Mouse (Mus musculus): ENCODE results near the gene Cacng2.

The Cacng2 gene

GRCm38 (mm10) chr15:78082149-78082548 is 37.7 kb downstream of the Cacng2 start:
- peak; percentile 78 to 81 for DNase-seq

GRCm38 (mm10) chr15:78081384-78081783 is 38.4 kb downstream of the Cacng2 start:
- no peak for DNase-seq

GRCm38 (mm10) chr15:78080326-78080725 is 39.5 kb downstream of the Cacng2 start:
- peak in 1 of 2 experiments; percentile 48 for DNase-seq

GRCm38 (mm10) chr15:78078776-78079628 is 40.8 kb downstream of the Cacng2 start:
- DNase-seq: peak; percentile 72 to 76

GRCm38 (mm10) chr15:78078206-78078605 is 41.6 kb downstream of the Cacng2 start:
- peak in 1 of 2 experiments; percentile 48 for DNase-seq

- DNase-seq: peak; percentile 44 to 62
These were observed 43.9 kb downstream of the Cacng2 start for GRCm38 (mm10) chr15:78075921-78076320.

GRCm38 (mm10) chr15:78073109-78073508 is 46.7 kb downstream of the Cacng2 start:
- peak in 1 of 2 experiments; percentile 39 for DNase-seq

- peak in 1 of 2 experiments; percentile 23 for DNase-seq
These were observed 53.4 kb downstream of the Cacng2 start for GRCm38 (mm10) chr15:78066475-78066874.

GRCm38 (mm10) chr15:78065541-78065940 is 54.3 kb downstream of the Cacng2 start:
- DNase-seq: no peak

GRCm38 (mm10) chr15:78064340-78064739 is 55.5 kb downstream of the Cacng2 start:
- DNase-seq: peak; percentile 71 to 78

GRCm38 (mm10) chr15:78062467-78062866 is 57.4 kb downstream of the Cacng2 start:
- DNase-seq: peak; percentile 56 to 60

- peak in 1 of 2 experiments; percentile 56 for DNase-seq
These were observed 62.9 kb downstream of the Cacng2 start for GRCm38 (mm10) chr15:78056930-78057329.

GRCm38 (mm10) chr15:78050682-78051081 is 69.1 kb downstream of the Cacng2 start:
- DNase-seq: no peak

GRCm38 (mm10) chr15:78049933-78050332 is 69.9 kb downstream of the Cacng2 start:
- no peak for DNase-seq

GRCm38 (mm10) chr15:78045842-78046241 is 74.0 kb downstream of the Cacng2 start:
- DNase-seq: no peak

- DNase-seq: peak in 1 of 2 experiments; percentile 48
These were observed 74.5 kb downstream of the Cacng2 start for GRCm38 (mm10) chr15:78045314-78045713.

GRCm38 (mm10) chr15:78044826-78045225 is 75.0 kb downstream of the Cacng2 start:
- DNase-seq: no peak

- no peak for DNase-seq
These were observed 77.1 kb downstream of the Cacng2 start for GRCm38 (mm10) chr15:78042706-78043105.

- DNase-seq: no peak
These were observed 82.2 kb downstream of the Cacng2 start for GRCm38 (mm10) chr15:78037626-78038025.

GRCm38 (mm10) chr15:78036586-78036985 is 83.2 kb downstream of the Cacng2 start:
- DNase-seq: peak; percentile 96 to 97

GRCm38 (mm10) chr15:78029938-78030337 is 89.9 kb downstream of the Cacng2 start:
- no peak for DNase-seq

- no peak for DNase-seq
These were observed 93.3 kb downstream of the Cacng2 start for GRCm38 (mm10) chr15:78026521-78026920.

- DNase-seq: no peak
These were observed 95.6 kb downstream of the Cacng2 start for GRCm38 (mm10) chr15:78024211-78024610.

- DNase-seq: peak; percentile 58 to 61
These were observed 105.8 kb downstream of the Cacng2 start for GRCm38 (mm10) chr15:78014046-78014445.

All from cerebellum, postnatal 14 days (tissue).